Mouse (Mus musculus) heart, postnatal 0 days (tissue): ENCODE data around the gene Akirin2. TPM values are rescaled to one million over a fixed set of nuclear protein-coding genes. Genes with fewer than 3 reads are reported as not detected.

Source experiments
- ATAC-seq: fragments of 200-750 bp; cut with Nextera tagmentation; 2 replicates; pipeline ENCODE4 v1.8.0; 2017; ENCODE audit warnings: low read depth, moderate number of reproducible peaks, moderate library complexity; ENCODE audit not compliant: insufficient read depth
- DNase-seq: peaks from one replicate; pipeline ENCODE4 v3.0.0-alpha.2; 2016; ENCODE audit warnings: low spot score
- H3K27ac ChIP-seq: fragments of 300-500 bp; sonication (generic); 2 replicates; pipeline ENCODE4 v1.5.1; 2014; ENCODE audit warnings: low read depth, mild to moderate bottlenecking
- H3K27me3 ChIP-seq: fragments of 300-500 bp; sonication (generic); 2 replicates; pipeline ENCODE4 v1.6.1; 2014; ENCODE audit warnings: low read length, mixed read lengths; ENCODE audit not compliant: control insufficient read depth, insufficient read depth
- H3K36me3 ChIP-seq: fragments of 300-500 bp; sonication (generic); replicated peaks from 2 replicates; pipeline ENCODE4 v1.6.1; 2014; ENCODE audit warnings: low read length, mixed read lengths; ENCODE audit not compliant: control insufficient read depth, insufficient read depth
- H3K4me1 ChIP-seq: fragments of 300-500 bp; sonication (generic); 2 replicates; pipeline ENCODE4 v1.6.1; 2014; ENCODE audit warnings: antibody characterized with exemption; ENCODE audit not compliant: control insufficient read depth, insufficient read depth
- H3K4me2 ChIP-seq: fragments of 300-500 bp; sonication (generic); 2 replicates; pipeline ENCODE4 v1.6.1; 2014; ENCODE audit warnings: low read depth, mild to moderate bottlenecking, low read length, moderate library complexity
- H3K4me3 ChIP-seq: fragments of 300-500 bp; sonication (generic); 2 replicates; pipeline ENCODE4 v1.5.1; 2014; ENCODE audit warnings: low read depth, low read length
- H3K9ac ChIP-seq: fragments of 300-500 bp; sonication (generic); replicated peaks from 2 replicates; pipeline ENCODE4 v1.6.1; 2014; ENCODE audit warnings: low read depth, low read length, mixed read lengths
- H3K9me3 ChIP-seq: fragments of 300-500 bp; sonication (generic); replicated peaks from 2 replicates; pipeline ENCODE4 v1.6.1; 2016; ENCODE audit warnings: low read length; ENCODE audit not compliant: control insufficient read depth
- CTCF ChIP-seq: IDR thresholded peaks from 2 replicates; pipeline ENCODE4 v1.5.1; 2016; ENCODE audit warnings: antibody characterized with exemption, control low read depth, low read depth
- EP300 ChIP-seq: IDR thresholded peaks from 2 replicates; pipeline ENCODE4 v1.6.1; 2016; ENCODE audit warnings: antibody characterized with exemption, low read depth
- WGBS: fragments of 180-500 bp; shearing (Covaris S2); extraction: QIAGEN DNeasy Blood & Tissue Kit; methylation state at CpG from one replicate; pipeline ENCODE4 v1.1.7; 2014; 5-methylcytosine and 5-hydroxymethylcytosine counted together
- polyA plus RNA-seq: library from polyadenylated mRNA; unstranded; fragments of >200 nt; fragmentation: Nextera tagmentation; extraction: Ambion mirVana; gene quantifications from 2 replicates; pipeline ENCODE4 v1.2.1, GENCODE M21; 2015
- total RNA-seq: library from RNA; depleted of rRNA; stranded (reverse); fragments of >200 nt; gene quantifications from 2 replicates; pipeline ENCODE4 v1.2.3, GENCODE M21; 2014; ENCODE audit warnings: low replicate concordance

The Akirin2 gene
- total and polyA plus RNA-seq, 2 experiments from 2014 or later: 29.0 to 34.2 TPM

DNA sequence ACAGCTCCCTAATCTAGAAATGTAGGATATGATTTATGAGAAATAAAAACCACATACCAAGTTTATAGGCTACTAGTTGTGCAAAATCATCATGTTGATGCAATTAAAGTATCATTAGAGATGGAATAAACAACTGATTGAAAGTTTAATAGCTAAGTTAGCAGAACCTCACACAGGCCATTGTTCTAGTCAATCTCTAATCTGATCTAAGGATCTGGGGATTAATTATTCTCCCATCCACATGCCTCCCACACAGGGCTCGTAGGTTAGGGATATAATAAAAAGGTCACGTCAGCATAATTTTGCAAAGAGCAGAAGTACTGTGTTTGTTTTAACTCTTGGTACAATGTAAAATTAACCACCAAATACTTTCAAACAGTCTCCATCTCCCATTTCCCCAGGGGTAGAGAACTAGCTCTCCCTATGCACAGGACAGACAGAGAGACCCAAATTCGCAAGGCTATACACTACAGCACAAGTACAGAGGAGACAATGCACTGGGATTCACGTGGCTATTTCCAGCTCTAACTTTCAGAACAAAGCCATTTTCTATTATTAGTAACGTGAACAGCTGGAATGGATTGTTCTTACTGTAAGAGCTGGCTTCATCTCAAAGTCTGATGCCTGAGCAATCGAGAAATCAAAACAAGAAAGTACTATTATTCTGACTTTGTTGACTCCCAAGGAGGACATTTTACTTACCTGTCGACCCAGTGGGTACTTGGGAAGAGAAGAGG lies 34.3 kb downstream of the Akirin2 start:
- H3K27ac ChIP-seq: peak overlapping the region; percentile 81
- no peaks in the 10 kb centered on the region for H3K27me3 ChIP-seq
- WGBS: 31% methylated on average over 7 of the region's 7 CpGs
- TF ChIP-seq EP300: no peak
- no peak for TF ChIP-seq CTCF
- no peak overlapping the region for H3K9ac ChIP-seq
- peaks cover 19% of the 10 kb centered on the region; the same call in 1 of the 2 replicates for H3K4me1 ChIP-seq
- peaks cover 47% of the 10 kb centered on the region for H3K36me3 ChIP-seq
- H3K4me3 ChIP-seq: no peak overlapping the region
- peak; percentile 73 for DNase-seq
- peak overlapping the region; percentile 12; the same call in 1 of the 2 replicates for H3K4me2 ChIP-seq
- no peaks in the 10 kb centered on the region for H3K9me3 ChIP-seq
- ATAC-seq: peak; percentile 67

DNA sequence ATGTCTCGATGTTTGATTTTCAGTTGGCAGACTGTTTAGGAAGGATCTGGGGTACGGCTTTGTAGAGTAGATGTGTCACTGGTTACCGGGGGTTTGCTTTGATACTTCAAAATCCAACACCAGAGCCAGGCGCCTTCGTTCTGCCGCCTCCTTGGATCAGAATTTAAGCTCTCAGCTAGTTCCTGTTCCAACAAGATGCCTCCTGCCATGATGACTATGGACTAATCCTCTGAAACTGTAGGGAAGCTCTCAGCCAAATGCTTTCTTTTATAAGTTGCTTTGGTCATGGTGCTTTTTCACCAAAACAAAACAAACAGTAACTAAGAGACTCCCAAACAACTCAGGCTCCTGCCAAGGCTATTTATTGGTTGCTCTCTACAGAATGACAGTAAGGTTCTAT lies 52.4 kb downstream of the Akirin2 start:
- peaks cover 53% of the 10 kb centered on the region for H3K36me3 ChIP-seq
- no peak for ATAC-seq
- H3K4me2 ChIP-seq: no peak overlapping the region
- H3K27me3 ChIP-seq: no peaks in the 10 kb centered on the region
- no peak for DNase-seq
- H3K27ac ChIP-seq: no peak overlapping the region
- no peaks in the 10 kb centered on the region for H3K4me1 ChIP-seq
- WGBS: 99% methylated on average over 6 of the region's 6 CpGs
- H3K9ac ChIP-seq: no peak overlapping the region
- H3K4me3 ChIP-seq: no peak overlapping the region
- TF ChIP-seq CTCF (no peak), EP300 (no peak)
- H3K9me3 ChIP-seq: no peaks in the 10 kb centered on the region

DNA sequence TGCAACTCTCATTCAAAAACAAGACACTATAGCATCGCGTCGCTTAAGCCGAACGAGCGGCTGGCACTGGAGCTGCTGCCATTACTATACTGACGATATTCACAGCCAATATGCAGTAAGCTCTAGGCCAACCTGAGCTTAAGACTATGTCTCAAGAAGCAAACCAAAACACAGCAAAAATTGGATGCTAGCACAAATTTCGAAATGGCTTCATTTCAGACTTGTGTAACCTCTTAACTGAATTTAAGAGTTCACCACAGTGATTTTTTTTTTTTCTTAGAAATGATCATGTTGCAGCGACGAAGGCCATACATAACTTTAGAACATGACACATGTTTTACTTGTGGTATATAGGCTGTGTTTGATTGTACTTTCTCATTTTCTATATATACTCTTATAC lies 55.9 kb downstream of the Akirin2 start:
- no peak for TF ChIP-seq EP300
- TF ChIP-seq CTCF: no peak
- H3K9ac ChIP-seq: no peak overlapping the region
- no peak for ATAC-seq
- H3K9me3 ChIP-seq: no peaks in the 10 kb centered on the region
- 93% methylated on average over 10 of the region's 10 CpGs for WGBS
- H3K4me1 ChIP-seq: no peaks in the 10 kb centered on the region
- H3K4me2 ChIP-seq: no peak overlapping the region
- H3K27me3 ChIP-seq: no peaks in the 10 kb centered on the region
- peaks cover 34% of the 10 kb centered on the region for H3K36me3 ChIP-seq
- no peak overlapping the region for H3K4me3 ChIP-seq
- H3K27ac ChIP-seq: no peak overlapping the region
- DNase-seq: no peak

DNA sequence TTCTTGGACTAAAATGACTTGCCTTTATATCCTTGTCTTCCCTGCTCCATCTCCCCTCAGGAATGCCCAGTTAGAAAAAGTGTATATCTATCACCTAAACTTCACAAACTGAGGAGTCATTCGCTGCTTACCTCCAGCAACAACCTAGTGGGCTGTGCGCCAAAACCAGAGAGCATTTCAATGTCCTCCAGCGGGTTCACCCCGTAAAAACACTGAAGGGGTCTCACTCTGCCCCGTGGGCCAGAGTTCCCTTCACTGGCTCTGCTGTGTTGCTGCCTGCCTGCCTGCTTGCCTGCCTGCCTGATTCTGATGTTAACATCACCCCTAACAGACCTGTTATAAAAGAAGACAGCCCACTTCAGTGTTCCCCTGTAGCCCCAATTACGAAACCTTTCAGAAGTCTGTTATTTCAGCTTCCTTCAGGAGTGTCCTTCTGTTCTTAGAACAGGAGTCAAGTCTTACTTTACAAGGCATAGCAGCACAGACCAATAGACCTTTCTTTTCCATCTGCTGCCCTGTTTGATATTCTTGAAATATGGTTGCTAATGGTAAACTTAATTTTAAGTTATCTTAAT lies 62.9 kb downstream of the Akirin2 start:
- TF ChIP-seq CTCF (no peak), EP300 (no peak)
- Histone ChIP-seq H3K4me3 (peak overlapping the region; percentile 82), H3K4me1 (peaks cover 22% of the 10 kb centered on the region), H3K27me3 (no peaks in the 10 kb centered on the region), H3K9me3 (no peaks in the 10 kb centered on the region), H3K9ac (peak overlapping the region; percentile 81), H3K4me2 (peak overlapping the region; percentile 70), H3K27ac (no peak overlapping the region), H3K36me3 (peaks cover 5% of the 10 kb centered on the region; the same call in 1 of the 2 replicates)
- DNase-seq: no peak
- 58% methylated on average over 6 of the region's 6 CpGs for WGBS
- no peak for ATAC-seq

DNA sequence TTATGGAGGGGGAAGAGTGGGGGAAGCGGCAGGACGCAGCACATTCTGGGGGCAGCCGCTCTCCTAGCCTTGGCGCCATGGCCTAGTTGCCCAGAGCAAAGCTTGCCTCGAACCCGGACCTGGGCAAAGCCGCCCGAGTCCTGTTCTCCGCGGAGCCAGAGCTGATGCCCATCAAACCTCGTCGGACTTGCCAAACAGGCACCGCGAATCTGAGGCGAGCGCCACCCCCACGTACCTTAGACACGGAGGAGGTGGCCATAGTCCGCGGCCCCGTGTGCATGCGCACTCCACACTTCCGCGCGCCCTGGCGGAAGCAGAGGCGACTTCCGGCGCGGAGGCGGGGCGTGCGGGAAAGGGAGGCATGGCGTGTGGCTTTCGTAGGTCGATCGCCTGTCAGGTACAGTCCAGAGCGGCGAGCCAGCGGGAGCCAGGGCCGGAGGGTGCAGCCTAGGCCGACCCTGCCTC lies 63.9 kb downstream of the Akirin2 start, which contains the start of the genes Orc3 and Rars2:
Orc3 (minus strand) TSS at position 315 of the 465 bp plus-strand sequence.
Rars2 (plus strand) TSS at position 328 of the 465 bp plus-strand sequence.
- Histone ChIP-seq H3K36me3 (peaks cover 3% of the 10 kb centered on the region; the same call in 1 of the 2 replicates), H3K4me1 (peaks cover 22% of the 10 kb centered on the region), H3K27ac (peak within 1 kb of the TSS; percentile 81), H3K9me3 (no peaks in the 10 kb centered on the region), H3K4me2 (peak within 1 kb of the TSS; percentile 72), H3K4me3 (peak within 1 kb of the TSS; percentile 82), H3K27me3 (no peaks in the 10 kb centered on the region), H3K9ac (peak within 1 kb of the TSS; percentile 81)
- DNase-seq (peak; percentile 89), ATAC-seq (peak; percentile 99)
- under 1% methylated on average over 42 of the region's 42 CpGs for WGBS
- TF ChIP-seq EP300 (no peak), CTCF (peak; percentile 19; the same call in 1 of the 2 replicates)
